Mouse (Mus musculus): Measurements from ENCODE around the gene Gjb3. TPM values are rescaled to one million over a fixed set of nuclear protein-coding genes. Genes with fewer than 3 reads are reported as not detected.
A peak's percentile ranks its signal among the peaks of the same experiment; 100 is the strongest.

Gjb3 gene
- polyA plus RNA-seq, 1 experiment = 0.61 TPM

DNA sequence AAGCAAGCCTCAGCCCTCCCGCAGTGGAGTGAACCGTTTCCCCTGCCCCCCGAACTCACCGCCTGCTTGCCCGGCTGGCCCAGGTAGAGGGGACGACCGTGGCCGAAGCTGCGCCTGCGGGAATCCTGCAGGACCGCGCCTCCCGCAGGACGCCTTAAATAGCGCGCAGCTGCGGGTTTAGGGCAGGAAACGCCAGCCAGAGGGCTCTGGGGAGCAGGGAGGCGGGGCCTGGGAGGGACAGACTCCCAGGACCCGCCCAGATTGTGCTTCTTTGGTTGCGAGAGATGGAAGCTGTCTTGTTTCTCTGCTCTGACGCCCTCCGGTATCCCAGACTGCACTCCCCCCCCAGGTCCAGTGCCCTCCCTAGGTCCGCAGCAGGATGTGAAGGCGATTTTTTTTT, 16.8 kb downstream of the Gjb3 start, which contains the start of gene Gja4:
TSS of gene Gja4 (minus strand) at position 179 of the 400 bp plus-strand sequence.
- H3ac ChIP-seq (ENCODE audit: control insufficient read depth, insufficient read length) = no peak within 1 kb of the TSS
- H3K4me2 ChIP-seq (ENCODE audit: low read depth) = peak within 1 kb of the TSS; percentile 84
- H3K4me3 ChIP-seq = no peak within 1 kb of the TSS
- H3K36me3 ChIP-seq (ENCODE audit: control insufficient read depth, insufficient read depth) = no peaks in the 10 kb centered on the region
- peaks cover 5% of the 10 kb centered on the region for H3K27me3 ChIP-seq (ENCODE audit: control insufficient read depth, insufficient read depth, insufficient read length)
- no peaks in the 10 kb centered on the region for H3K79me2 ChIP-seq (ENCODE audit: control insufficient read depth, insufficient read depth)
- peak in 1 of 3 experiments; percentile 24 for TF ChIP-seq MYOD1 (IDR thresholded peaks at IDR 0.05; ENCODE audit: control insufficient read depth in 1 of 3, insufficient read length in 2 of 3, low read depth in 2 of 3)
- no peak for TF ChIP-seq CEBPB (IDR thresholded peaks at IDR 0.05; ENCODE audit: insufficient read depth, poor library complexity, severe bottlenecking)
- peak in 1 of 3 experiments; percentile 58 for TF ChIP-seq MYOG (IDR thresholded peaks at IDR 0.05; ENCODE audit: control insufficient read depth in 1 of 3, insufficient read depth in 1 of 3, insufficient read length in 2 of 3, low read depth in 2 of 3)

DNA sequence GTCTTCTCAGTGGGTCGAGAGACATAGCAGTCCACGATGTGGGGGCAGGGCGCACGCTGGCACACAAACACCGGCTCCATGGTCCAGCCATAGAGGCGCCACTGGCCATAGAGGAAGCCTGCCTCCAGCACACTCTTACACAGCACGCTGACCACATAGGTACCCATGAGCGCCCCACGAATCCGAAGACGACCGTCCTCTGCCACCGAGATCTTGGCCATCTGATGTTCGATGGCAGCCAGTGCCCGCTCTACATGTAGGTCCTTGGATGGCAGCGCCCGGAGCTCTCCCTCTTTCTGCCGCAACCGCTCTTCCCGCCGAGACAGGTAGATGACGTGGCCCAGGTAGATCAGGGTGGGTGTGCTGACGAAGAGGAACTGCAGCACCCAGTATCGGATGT, 18.3 kb downstream of the Gjb3 start:
- Histone ChIP-seq H3K4me2 (ENCODE audit: low read depth) (no peak overlapping the region), H3K27me3 (ENCODE audit: control insufficient read depth, insufficient read depth, insufficient read length) (peaks cover 5% of the 10 kb centered on the region), H3K4me3 (no peak overlapping the region), H3K36me3 (ENCODE audit: control insufficient read depth, insufficient read depth) (no peaks in the 10 kb centered on the region), H3ac (ENCODE audit: control insufficient read depth, insufficient read length) (no peak overlapping the region), H3K79me2 (ENCODE audit: control insufficient read depth, insufficient read depth) (no peaks in the 10 kb centered on the region)
- TF ChIP-seq POLR2AphosphoS2 (IDR thresholded peaks at IDR 0.05; ENCODE audit: insufficient read length, low read depth) = no peak

GRCm38 (mm10) chr4:127311561-127311960, 19.1 kb downstream of the Gjb3 start:
- no peak overlapping the region for H3K4me2 ChIP-seq (ENCODE audit: low read depth)
- H3K27me3 ChIP-seq (ENCODE audit: control insufficient read depth, insufficient read depth, insufficient read length) = peaks cover 5% of the 10 kb centered on the region
- H3K4me3 ChIP-seq = no peak overlapping the region
- TF ChIP-seq USF1 (IDR thresholded peaks at IDR 0.05; ENCODE audit: low read depth) (no peak), SRF (IDR thresholded peaks at IDR 0.05; ENCODE audit: control insufficient read depth, insufficient read length, low read depth) (no peak), TCF12 (IDR thresholded peaks at IDR 0.05; ENCODE audit: insufficient read depth, poor library complexity, severe bottlenecking) (no peak), POLR2AphosphoS2 (IDR thresholded peaks at IDR 0.05; ENCODE audit: insufficient read length, low read depth) (no peak), CEBPB (IDR thresholded peaks at IDR 0.05; ENCODE audit: insufficient read depth, poor library complexity, severe bottlenecking) (no peak)
- no peaks in the 10 kb centered on the region for H3K36me3 ChIP-seq (ENCODE audit: control insufficient read depth, insufficient read depth)
- H3ac ChIP-seq (ENCODE audit: control insufficient read depth, insufficient read length) = no peak overlapping the region
- H3K79me2 ChIP-seq (ENCODE audit: control insufficient read depth, insufficient read depth) = no peaks in the 10 kb centered on the region

GRCm38 (mm10) chr4:127306915-127307314, 23.7 kb downstream of the Gjb3 start:
- Histone ChIP-seq H3ac (ENCODE audit: control insufficient read depth, insufficient read length) (no peak overlapping the region), H3K79me2 (ENCODE audit: control insufficient read depth, insufficient read depth) (no peaks in the 10 kb centered on the region), H3K27me3 (ENCODE audit: control insufficient read depth, insufficient read depth, insufficient read length) (peaks cover under 1% of the 10 kb centered on the region), H3K36me3 (ENCODE audit: control insufficient read depth, insufficient read depth) (no peaks in the 10 kb centered on the region), H3K4me2 (ENCODE audit: low read depth) (no peak overlapping the region), H3K4me3 (no peak overlapping the region)
- no peak for TF ChIP-seq MAX (IDR thresholded peaks at IDR 0.05; ENCODE audit: low read depth)
- TF ChIP-seq POLR2A (IDR thresholded peaks at IDR 0.05; ENCODE audit: insufficient read length, low read depth) = no peak
- no peak for TF ChIP-seq MYOG (IDR thresholded peaks at IDR 0.05; ENCODE audit: control insufficient read depth in 1 of 3, insufficient read depth in 1 of 3, insufficient read length in 2 of 3, low read depth in 2 of 3)
- TF ChIP-seq E2F4 (IDR thresholded peaks at IDR 0.05; ENCODE audit: insufficient read depth) = no peak
- TF ChIP-seq TCF3 (IDR thresholded peaks at IDR 0.05; ENCODE audit: insufficient read length, low read depth) = no peak
- TF ChIP-seq CEBPB (IDR thresholded peaks at IDR 0.05; ENCODE audit: insufficient read depth, poor library complexity, severe bottlenecking) = no peak

DNA sequence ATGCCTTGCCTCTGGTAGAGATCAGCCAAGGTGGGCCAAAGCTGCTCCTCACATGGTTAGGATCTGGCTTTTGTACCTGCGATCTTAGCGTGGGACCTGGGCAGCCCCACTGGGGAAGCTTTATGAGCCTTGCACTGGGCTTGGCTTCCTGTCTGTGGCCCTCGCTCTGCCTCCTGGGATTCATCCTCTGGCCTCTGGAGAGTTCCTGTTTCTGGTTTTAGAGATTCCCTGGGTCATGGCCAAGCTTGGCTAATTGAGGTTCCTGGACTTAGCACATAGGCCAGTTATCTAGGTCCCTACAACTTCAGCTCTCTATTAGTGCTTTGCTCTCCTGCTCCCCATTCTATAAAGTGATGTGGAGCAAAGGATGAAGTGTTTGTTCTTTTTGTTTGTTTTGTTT, 26.8 kb downstream of the Gjb3 start:
- H3K27me3 ChIP-seq (ENCODE audit: control insufficient read depth, insufficient read depth, insufficient read length) = no peaks in the 10 kb centered on the region
- H3K4me3 ChIP-seq = no peak overlapping the region
- H3K79me2 ChIP-seq (ENCODE audit: control insufficient read depth, insufficient read depth) = no peaks in the 10 kb centered on the region
- no peak overlapping the region for H3K4me2 ChIP-seq (ENCODE audit: low read depth)
- no peaks in the 10 kb centered on the region for H3K36me3 ChIP-seq (ENCODE audit: control insufficient read depth, insufficient read depth)
- TF ChIP-seq TCF3 (IDR thresholded peaks at IDR 0.05; ENCODE audit: insufficient read length, low read depth) = no peak
- TF ChIP-seq USF1 (IDR thresholded peaks at IDR 0.05; ENCODE audit: low read depth) = no peak
- TF ChIP-seq POLR2A (IDR thresholded peaks at IDR 0.05; ENCODE audit: insufficient read length, low read depth) = no peak
- no peak for TF ChIP-seq TCF12 (IDR thresholded peaks at IDR 0.05; ENCODE audit: insufficient read depth, poor library complexity, severe bottlenecking)
- TF ChIP-seq MYOG (IDR thresholded peaks at IDR 0.05; ENCODE audit: control insufficient read depth in 1 of 3, insufficient read depth in 1 of 3, insufficient read length in 2 of 3, low read depth in 2 of 3) = no peak
- TF ChIP-seq MAX (IDR thresholded peaks at IDR 0.05; ENCODE audit: low read depth) = no peak
- TF ChIP-seq CEBPB (IDR thresholded peaks at IDR 0.05; ENCODE audit: insufficient read depth, poor library complexity, severe bottlenecking) = no peak
- no peak for TF ChIP-seq E2F4 (IDR thresholded peaks at IDR 0.05; ENCODE audit: insufficient read depth)
- TF ChIP-seq SRF (IDR thresholded peaks at IDR 0.05; ENCODE audit: control insufficient read depth, insufficient read length, low read depth) = no peak
- TF ChIP-seq POLR2AphosphoS2 (IDR thresholded peaks at IDR 0.05; ENCODE audit: insufficient read length, low read depth) = no peak
- no peak for TF ChIP-seq MYOD1 (IDR thresholded peaks at IDR 0.05; ENCODE audit: control insufficient read depth in 1 of 3, insufficient read length in 2 of 3, low read depth in 2 of 3)
- no peak for TF ChIP-seq REST (IDR thresholded peaks at IDR 0.05; ENCODE audit: insufficient read depth, insufficient read length)
- H3ac ChIP-seq (ENCODE audit: control insufficient read depth, insufficient read length) = no peak overlapping the region

- Histone ChIP-seq H3K27me3 (ENCODE audit: control insufficient read depth, insufficient read depth, insufficient read length) (no peaks in the 10 kb centered on the region), H3ac (ENCODE audit: control insufficient read depth, insufficient read length) (no peak overlapping the region)
- TF ChIP-seq USF1 (IDR thresholded peaks at IDR 0.05; ENCODE audit: low read depth) = no peak
- peak in 2 of 3 experiments; percentile 82 to 92 for TF ChIP-seq MYOD1 (IDR thresholded peaks at IDR 0.05; ENCODE audit: control insufficient read depth in 1 of 3, insufficient read length in 2 of 3, low read depth in 2 of 3)
- TF ChIP-seq MYOG (IDR thresholded peaks at IDR 0.05; ENCODE audit: control insufficient read depth in 1 of 3, insufficient read depth in 1 of 3, insufficient read length in 2 of 3, low read depth in 2 of 3) = peak in 2 of 3 experiments; percentile 33 to 69
- TF ChIP-seq TCF3 (IDR thresholded peaks at IDR 0.05; ENCODE audit: insufficient read length, low read depth) = peak; percentile 4
- no peak for TF ChIP-seq POLR2A (IDR thresholded peaks at IDR 0.05; ENCODE audit: insufficient read length, low read depth)
- peak; percentile 27 for TF ChIP-seq TCF12 (IDR thresholded peaks at IDR 0.05; ENCODE audit: insufficient read depth, poor library complexity, severe bottlenecking)
Measured at GRCm38 (mm10) chr4:127300503-127300902, 30.1 kb downstream of the Gjb3 start.

More at GRCm38 (mm10) chr4:127300503-127300902, 30.1 kb downstream of the Gjb3 start:
- Histone ChIP-seq H3K4me2 (ENCODE audit: low read depth) (no peak overlapping the region), H3K4me3 (no peak overlapping the region), H3K36me3 (ENCODE audit: control insufficient read depth, insufficient read depth) (no peaks in the 10 kb centered on the region), H3K79me2 (ENCODE audit: control insufficient read depth, insufficient read depth) (no peaks in the 10 kb centered on the region)
